Mouse (Mus musculus) liver, embryonic 14.5 days (tissue): Measurements from ENCODE around the gene Hist2h2ab. TPM values are rescaled to one million over a fixed set of nuclear protein-coding genes. Genes with fewer than 3 reads are reported as not detected.
"Not testable (repeated sequence)": the region's sequence is repeated elsewhere in the genome, so short reads cannot be mapped to it uniquely, and the experiment has no call there.

Source experiments
- ATAC-seq: fragments of 200-750 bp; cut with Nextera tagmentation; 2 replicates; pipeline ENCODE4 v1.8.0; 2017; ENCODE audit warnings: moderate number of reproducible peaks, mild to moderate bottlenecking, moderate library complexity; ENCODE audit not compliant: insufficient read depth
- DNase-seq, 3 experiments: peaks; one replicate each; pipeline ENCODE4 v3.0.0-alpha.2; 2012 to 2013; ENCODE audit warnings: low read depth in 3 of 3, low spot score in 3 of 3
- H3K27ac ChIP-seq: fragments of 300-500 bp; sonication (generic); 2 replicates; pipeline ENCODE4 v1.5.1; 2014; ENCODE audit warnings: moderate library complexity, mild to moderate bottlenecking, control low read depth, inconsistent platforms
- H3K27me3 ChIP-seq: fragments of 300-500 bp; sonication (generic); 2 replicates; pipeline ENCODE4 v1.6.1; 2014; ENCODE audit warnings: mild to moderate bottlenecking, low read length, moderate library complexity; ENCODE audit not compliant: control insufficient read depth, insufficient read depth
- H3K36me3 ChIP-seq: fragments of 300-500 bp; sonication (generic); replicated peaks from 2 replicates; pipeline ENCODE4 v1.6.1; 2014; ENCODE audit warnings: low read depth; ENCODE audit not compliant: control insufficient read depth, insufficient read depth
- H3K4me1 ChIP-seq, 2 experiments: fragments of 200-500 bp in 1 of 2; fragments of 300-500 bp in 1 of 2; sonication (generic) in 1 of 2; replicated peaks; 2 replicates each; pipeline ENCODE4 v1.6.1; 2012 to 2014; ENCODE audit warnings: antibody characterized with exemption in 1 of 2, inconsistent platforms in 1 of 2, low read length in 1 of 2; ENCODE audit not compliant: control insufficient read depth in 2 of 2, insufficient read depth in 2 of 2
- H3K4me2 ChIP-seq: fragments of 300-500 bp; sonication (generic); 2 replicates; pipeline ENCODE4 v1.6.1; 2014; ENCODE audit warnings: low read depth, mild to moderate bottlenecking, control low read depth, moderate library complexity
- H3K4me3 ChIP-seq, 2 experiments: fragments of 200-500 bp in 1 of 2; fragments of 300-500 bp in 1 of 2; sonication (generic) in 1 of 2; 2 replicates each; pipeline ENCODE4 v1.5.1; 2012 to 2014; ENCODE audit warnings: low read depth in 2 of 2, low read length in 2 of 2, mild to moderate bottlenecking in 2 of 2, control low read depth in 1 of 2, inconsistent platforms in 1 of 2, moderate library complexity in 1 of 2; ENCODE audit not compliant: insufficient read depth in 1 of 2
- H3K9ac ChIP-seq: fragments of 300-500 bp; sonication (generic); replicated peaks from 2 replicates; pipeline ENCODE4 v1.6.1; 2014; ENCODE audit warnings: mild to moderate bottlenecking, control low read depth, moderate library complexity
- H3K9me3 ChIP-seq: fragments of 300-500 bp; sonication (generic); 2 replicates; pipeline ENCODE4 v1.6.1; 2016; ENCODE audit warnings: low read length, mixed read lengths; ENCODE audit not compliant: control insufficient read depth
- CTCF ChIP-seq: IDR thresholded peaks from 2 replicates; pipeline ENCODE4 v1.5.1; 2016; ENCODE audit warnings: antibody characterized with exemption, low read depth, control low read depth
- EP300 ChIP-seq: IDR thresholded peaks from 2 replicates; pipeline ENCODE4 v1.6.1; 2016; ENCODE audit warnings: antibody characterized with exemption, low read depth
- WGBS: fragments of 180-500 bp; shearing (Covaris S2); extraction: QIAGEN DNeasy Blood & Tissue Kit; methylation state at CpG from one replicate; pipeline ENCODE4 v1.1.7; 2014; ENCODE audit not compliant: insufficient replicate concordance; 5-methylcytosine and 5-hydroxymethylcytosine counted together
- polyA plus RNA-seq, 2 experiments: library from polyadenylated mRNA; depleted of rRNA in 1 of 2; stranded (reverse) in 1 of 2; unstranded in 1 of 2; fragments of >200 nt; fragmentation: Nextera tagmentation in 1 of 2; extraction: Ambion mirVana in 1 of 2; gene quantifications; 2 replicates each; pipeline versions ENCODE4 v1.2.1 to v1.2.3; 2012 to 2014

The Hist2h2ab gene
- polyA plus RNA-seq, 2 experiments = 0.52 to 0.68 TPM

DNA sequence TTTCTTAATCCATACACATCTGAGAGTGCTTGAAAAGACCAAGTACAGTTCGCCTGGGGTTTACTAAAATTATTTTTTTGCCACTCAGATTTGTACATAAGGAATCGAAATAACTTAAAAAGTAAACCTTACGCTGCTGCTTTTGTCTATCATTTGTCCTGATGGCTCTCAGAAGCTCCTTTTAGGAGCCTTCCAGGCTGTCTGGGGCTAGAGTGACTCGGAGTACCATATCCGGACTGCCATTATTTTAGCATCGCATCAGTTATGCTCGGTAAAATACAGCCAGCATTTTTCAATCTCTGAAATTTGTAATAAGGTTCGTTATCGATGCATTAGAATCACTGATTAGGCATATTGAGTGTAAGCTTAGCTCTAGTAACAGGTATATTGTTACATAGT is 21.1 kb downstream of the Hist2h2ab start:
- H3K9me3 ChIP-seq = no peaks in the 10 kb centered on the region
- no peaks in the 10 kb centered on the region for H3K27me3 ChIP-seq
- TF ChIP-seq EP300 (no peak), CTCF (no peak)
- ATAC-seq (no peak), DNase-seq (no peak)
- peak overlapping the region; percentile 76 for H3K9ac ChIP-seq
- peak overlapping the region in 1 of 2 experiments; percentile 43; a peak in 2 of 4 replicates for H3K4me3 ChIP-seq
- peaks cover 25 to 38% of the 10 kb centered on the region in 2 experiments for H3K4me1 ChIP-seq
- H3K36me3 ChIP-seq = no peaks in the 10 kb centered on the region
- H3K4me2 ChIP-seq = peak overlapping the region; percentile 69
- peak overlapping the region; percentile 86 for H3K27ac ChIP-seq
- 77% methylated on average over 9 of the region's 9 CpGs for WGBS

DNA sequence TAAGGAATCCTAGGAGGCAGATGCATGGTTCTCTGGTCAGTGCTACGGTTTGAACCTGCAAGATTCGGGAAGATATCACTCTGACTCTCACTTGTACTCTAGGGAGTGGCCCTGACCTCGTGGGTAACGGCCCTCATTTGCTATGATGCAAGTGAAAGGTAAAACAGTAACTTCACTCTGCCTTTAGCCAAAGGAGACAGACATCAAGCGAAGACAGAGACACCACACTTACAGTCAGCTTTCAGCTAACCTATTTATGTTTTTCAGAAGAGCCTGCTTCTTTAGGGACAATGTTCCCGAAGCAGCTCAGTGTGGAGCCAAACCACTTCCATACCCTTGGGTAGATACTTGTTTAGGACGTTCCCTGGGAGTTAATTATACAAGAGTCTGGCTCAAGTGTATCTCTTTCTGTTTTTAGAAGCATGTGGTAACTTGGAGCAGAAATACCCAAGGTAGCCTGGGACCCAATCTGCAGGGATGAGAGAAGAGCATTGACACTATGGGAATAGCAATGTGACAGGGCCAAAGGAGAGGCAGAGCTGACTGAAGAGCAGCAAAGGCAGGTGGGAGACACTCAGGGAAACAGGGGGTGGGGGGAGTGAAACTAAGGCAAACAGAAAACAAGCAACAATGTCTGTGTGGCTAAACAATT is 24.4 kb downstream of the Hist2h2ab start:
- no peak for ATAC-seq
- TF ChIP-seq CTCF (no peak), EP300 (no peak)
- no peaks in the 10 kb centered on the region for H3K9me3 ChIP-seq
- peak overlapping the region; percentile 99 for H3K27ac ChIP-seq
- no peaks in the 10 kb centered on the region for H3K27me3 ChIP-seq
- H3K9ac ChIP-seq = peak overlapping the region; percentile 99
- H3K4me3 ChIP-seq = peak overlapping the region; percentile 71 to 100; a peak in 3 of 4 replicates
- 65% methylated on average over 7 of the region's 7 CpGs for WGBS
- peaks cover 30 to 39% of the 10 kb centered on the region in 2 experiments for H3K4me1 ChIP-seq
- peak overlapping the region; percentile 95 for H3K4me2 ChIP-seq
- DNase-seq = no peak
- H3K36me3 ChIP-seq = no peaks in the 10 kb centered on the region

DNA sequence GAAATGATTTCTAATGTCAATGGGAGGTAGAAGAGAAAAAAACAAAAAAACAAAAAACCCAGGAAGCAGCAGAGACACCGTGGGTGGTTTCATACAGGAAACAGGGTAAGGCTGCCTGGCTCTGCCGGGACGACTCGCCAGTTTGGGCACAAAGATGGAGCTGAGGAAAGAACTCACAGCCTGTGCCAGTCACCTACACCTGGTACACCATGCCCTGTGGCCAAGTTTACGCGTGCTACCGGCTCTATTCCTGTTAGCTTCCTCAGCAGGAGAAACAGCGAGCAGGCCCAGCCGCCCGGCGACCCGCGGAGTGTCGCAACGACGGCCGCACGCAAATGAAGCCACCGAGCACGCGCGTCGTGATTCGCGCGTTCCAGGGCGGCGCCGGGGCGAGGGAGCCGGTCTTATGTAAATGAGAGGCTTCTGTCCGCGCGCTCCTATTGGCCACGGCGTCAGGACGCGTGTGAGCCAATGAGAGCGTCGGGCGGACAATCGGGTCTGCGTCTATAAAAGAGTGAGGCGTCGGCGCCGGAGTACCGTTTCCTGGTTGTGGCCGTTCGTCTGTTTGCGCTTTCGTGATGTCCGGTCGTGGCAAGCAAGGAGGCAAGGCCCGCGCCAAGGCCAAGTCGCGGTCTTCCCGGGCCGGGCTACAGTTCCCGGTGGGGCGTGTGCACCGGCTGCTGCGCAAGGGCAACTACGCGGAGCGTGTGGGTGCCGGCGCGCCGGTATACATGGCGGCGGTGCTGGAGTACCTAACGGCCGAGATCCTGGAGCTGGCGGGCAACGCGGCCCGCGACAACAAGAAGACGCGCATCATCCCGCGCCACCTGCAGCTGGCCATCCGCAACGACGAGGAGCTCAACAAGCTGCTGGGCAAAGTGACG is 25.6 kb downstream of the Hist2h2ab start, which contains the start of gene Hist2h2aa1:
Gene Hist2h2aa1 (plus strand): TSS at position 495 of the 884 bp plus-strand sequence.
- Histone ChIP-seq H3K4me2 (peak within 1 kb of the TSS; percentile 95), H3K4me1 (peaks cover 30 to 41% of the 10 kb centered on the region in 2 experiments), H3K4me3 (peak within 1 kb of the TSS; percentile 71 to 100), H3K27ac (peak within 1 kb of the TSS; percentile 99), H3K9ac (peak within 1 kb of the TSS; percentile 99)
- WGBS = under 1% methylated on average over 19 of the region's 88 CpGs
- ATAC-seq = peak; percentile 67
- not testable (repeated sequence) for H3K27me3 ChIP-seq, H3K36me3 ChIP-seq, H3K9me3 ChIP-seq
- peak in 1 of 3 experiments; percentile 61 for DNase-seq
- peak; percentile 31 for TF ChIP-seq EP300

DNA sequence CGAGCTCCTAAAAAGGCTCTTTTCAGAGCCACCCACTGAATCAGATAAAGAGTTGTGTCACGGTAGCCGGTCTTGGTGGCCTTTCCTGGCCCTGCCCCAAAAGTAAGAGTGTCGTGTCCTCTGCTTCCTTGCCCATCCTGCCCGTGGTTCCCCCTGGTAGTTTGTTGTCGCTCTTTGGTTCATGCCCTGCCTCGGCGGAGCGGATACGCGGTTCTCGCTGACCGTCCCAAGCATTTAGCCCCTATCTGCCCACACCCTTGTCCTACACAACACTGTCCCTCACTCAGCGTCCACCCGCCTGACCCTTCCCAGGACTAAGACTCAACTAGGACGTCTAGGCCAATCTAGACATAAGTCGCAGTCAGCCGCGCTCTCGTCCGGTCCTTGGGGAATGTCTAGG is 26.4 kb downstream of the Hist2h2ab start:
- ATAC-seq = peak; percentile 61

DNA sequence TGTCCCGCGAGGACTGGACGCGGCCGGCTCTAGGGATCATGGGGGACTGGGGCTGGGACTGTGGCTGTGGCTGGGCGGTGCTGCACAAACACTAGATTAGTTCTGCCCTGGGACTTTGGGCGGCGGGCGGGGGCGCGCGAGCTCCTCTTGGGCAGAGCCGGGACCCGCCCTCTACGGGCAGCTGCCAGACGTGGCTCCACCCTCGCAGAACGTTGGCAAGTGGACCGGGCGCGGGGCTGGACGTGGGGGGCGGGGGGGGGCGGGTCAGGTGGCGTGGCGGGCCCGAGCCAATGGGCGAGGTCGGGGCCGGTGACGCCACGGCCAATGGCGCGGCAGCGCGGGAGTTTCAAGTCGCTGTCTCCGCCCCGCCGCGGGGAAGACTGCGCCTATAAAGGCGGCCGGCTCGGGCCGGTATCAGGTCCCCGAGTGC is 26.8 kb downstream of the Hist2h2ab start, which contains the start of gene Hist2h3c1:
Gene Hist2h3c1 (plus strand): TSS at position 259 of the 430 bp plus-strand sequence.
- Histone ChIP-seq H3K27ac (peak within 1 kb of the TSS; percentile 94), H3K4me3 (peak within 1 kb of the TSS; percentile 72 to 74), H3K9ac (peak within 1 kb of the TSS; percentile 96), H3K4me1 (peaks cover 33 to 45% of the 10 kb centered on the region in 2 experiments), H3K4me2 (peak within 1 kb of the TSS; percentile 76)
- H3K36me3 ChIP-seq, H3K27me3 ChIP-seq, H3K9me3 ChIP-seq, DNase-seq: not testable (repeated sequence)
- 0% methylated on average over 5 of the region's 47 CpGs for WGBS
- peak; percentile 81 for ATAC-seq

More for the DNA sequence above, 26.4 kb downstream of the Hist2h2ab start:
- 1% methylated on average over 10 of the region's 21 CpGs for WGBS
- not testable (repeated sequence) for H3K27me3 ChIP-seq, H3K36me3 ChIP-seq, H3K4me2 ChIP-seq, DNase-seq, H3K9me3 ChIP-seq
- Histone ChIP-seq H3K4me3 (peak overlapping the region; percentile 21 to 63; a peak in 3 of 4 replicates), H3K9ac (peak overlapping the region; percentile 64), H3K27ac (peak overlapping the region; percentile 83), H3K4me1 (peaks cover 30 to 45% of the 10 kb centered on the region in 2 experiments)
- 0 out of 2 replicates have a peak, but pooled peaks have one; percentile 4 for TF ChIP-seq EP300
